ENCODE assay signal across 9 mouse cellular contexts in genomic region chr7:70368751-70369060, GRCm38 (mm10). TPM values are rescaled to one million over a fixed set of nuclear protein-coding genes. Genes with fewer than 3 reads are reported as not detected.
DNase-seq lines count a peak whose midpoint lies in the region; ATAC-seq and TF ChIP-seq lines count a peak whose summit lies in the region.
"Had no signal": no experiment of that assay in that cellular context is flagged by ENCODE, and none has a peak within 500 bp of the region (broad histone marks: within the 10 kb centered on the region; RNA-seq: fewer than 3 reads in every experiment).

No protein-coding gene starts in this region.

- no peak for TF ChIP-seq CTCF in gastrocnemius, adult 2 months (IDR thresholded peaks at IDR 0.05)

- peak overlapping the region; percentile 94 for H3K4me3 ChIP-seq in gastrocnemius, adult 2 months
- peak overlapping the region; percentile 26; the same call in 1 of the 2 replicates for H3K4me3 ChIP-seq in liver, embryonic 12.5 days

- H3K9me3 ChIP-seq in liver, embryonic 12.5 days (replicated peaks): no peaks in the 10 kb centered on the region

- peak overlapping the region; percentile 94 for H3K27ac ChIP-seq in gastrocnemius, adult 2 months
- H3K27ac ChIP-seq in liver, embryonic 12.5 days: peak overlapping the region; percentile 58

- no peak for DNase-seq in gastrocnemius, adult 2 months
- DNase-seq in gastrocnemius, adult 18-20 months (ENCODE audit: low spot score): no peak
- DNase-seq in ovary, postnatal 14 days (ENCODE audit: low spot score): peak; percentile 11
- no peak for DNase-seq in ovary, postnatal 10 days (ENCODE audit: low spot score)
- no peak for DNase-seq in left cerebral cortex, postnatal 10 days (ENCODE audit: extremely low spot score in 1 of 2, low spot score in 2 of 2)
- no peak for DNase-seq in spleen, postnatal 36 days (ENCODE audit: low spot score in 2 of 2)
- DNase-seq in left cerebral cortex, postnatal 4 days: no peak

- no peaks in the 10 kb centered on the region for H3K4me1 ChIP-seq in liver, embryonic 12.5 days

- no peak for ATAC-seq in liver, embryonic 12.5 days
- ATAC-seq: inflammation-experienced regulatory T-cells, adult 6 months had no signal

- H3K27me3 ChIP-seq in liver, embryonic 12.5 days (replicated peaks): peaks cover 82% of the 10 kb centered on the region

- whole genome bisulfite sequencing in liver, embryonic 12.5 days (ENCODE audit: insufficient replicate concordance): 20% methylated on average over 4 of the region's 4 CpGs

- no peaks in the 10 kb centered on the region for H3K36me3 ChIP-seq in liver, embryonic 12.5 days

- peak overlapping the region; percentile 58 for H3K4me2 ChIP-seq in liver, embryonic 12.5 days

- no peak overlapping the region for H3K9ac ChIP-seq in liver, embryonic 12.5 days

- intact Hi-C loops in gastrocnemius, adult 2 months (cut with DNase I): loop anchor here (10.0 kb wide), 1 partner anchor 1046 kb away; no protein-coding TSS in a partner anchor
- intact Hi-C loops in left cerebral cortex, postnatal 10 days (cut with DNase I): loop anchor here (5.0 to 10.0 kb wide), 2 partner anchors 36 to 1994 kb away; no protein-coding TSS in a partner anchor
- intact Hi-C loops in left cerebral cortex, postnatal 4 days (cut with DNase I): loop anchor here (5.0 to 10.0 kb wide), 2 partner anchors 1014 to 1394 kb away; no protein-coding TSS in a partner anchor

RNA-seq across cellular contexts. Expression of gene Nr2f2, which starts 2.2 kb away (rescaled TPM):
- total RNA-seq in gastrocnemius, adult 2 months (2021): 10 to 100 TPM; 15.8 to 16.2 TPM
- total RNA-seq in gastrocnemius, adult 18-20 months (2021): 10 to 100 TPM; 18.6 to 25.1 TPM
- polyA plus RNA-seq in liver, embryonic 12.5 days (2016; fragmentation: Nextera tagmentation; extraction: Ambion mirVana): 23.3 and 26.8 TPM in 2 replicates
- total RNA-seq in left cerebral cortex, postnatal 10 days (2021): 10 to 100 TPM; 45.7 to 55.9 TPM
- 10 to 100 TPM; 68.7 to 96.1 TPM for total RNA-seq in left cerebral cortex, postnatal 4 days (2021)
